Mouse (Mus musculus) limb, embryonic 13.5 days (tissue): ENCODE measurements at regions not wholly inside any gene's neighbourhood (a gene's known extent, or its start where the extent isn't known, plus 50 kb on each side); places are given as distances from the start of the nearest gene placed in this dataset.
"Not testable (repeated sequence)": the region's sequence is repeated elsewhere in the genome, so short reads cannot be mapped to it uniquely, and the experiment has no call there.

Experiments
- ATAC-seq: fragments of 200-750 bp; cut with Nextera tagmentation; 2 replicates; pipeline ENCODE4 v1.8.0; 2017; ENCODE audit warnings: low read depth, moderate number of reproducible peaks, moderate TSS enrichment; ENCODE audit not compliant: low FRiP score
- H3K27ac ChIP-seq: fragments of 300-500 bp; sonication (generic); 2 replicates; pipeline ENCODE4 v1.5.1; 2015; ENCODE audit warnings: inconsistent platforms, mild to moderate bottlenecking, moderate library complexity
- H3K27me3 ChIP-seq: fragments of 300-500 bp; sonication (generic); 2 replicates; pipeline ENCODE4 v1.6.1; 2015; ENCODE audit warnings: mild to moderate bottlenecking, inconsistent platforms
- H3K36me3 ChIP-seq: fragments of 300-500 bp; sonication (generic); 2 replicates; pipeline ENCODE4 v1.6.1; 2015; ENCODE audit warnings: inconsistent platforms, mild to moderate bottlenecking, moderate library complexity
- H3K4me1 ChIP-seq: fragments of 300-500 bp; sonication (generic); 2 replicates; pipeline ENCODE4 v1.6.1; 2015; ENCODE audit warnings: inconsistent platforms
- H3K4me2 ChIP-seq: fragments of 300-500 bp; sonication (generic); replicated peaks from 2 replicates; pipeline ENCODE4 v1.6.1; 2015; ENCODE audit warnings: inconsistent platforms, mild to moderate bottlenecking, moderate library complexity
- H3K4me3 ChIP-seq: fragments of 300-500 bp; sonication (generic); 2 replicates; pipeline ENCODE4 v1.5.1; 2015; ENCODE audit warnings: moderate library complexity, mild to moderate bottlenecking, inconsistent platforms
- H3K9ac ChIP-seq: fragments of 300-500 bp; sonication (generic); 2 replicates; pipeline ENCODE4 v1.6.1; 2015; ENCODE audit warnings: mild to moderate bottlenecking, inconsistent platforms
- H3K9me3 ChIP-seq: fragments of 300-500 bp; sonication (generic); 2 replicates; pipeline ENCODE4 v1.6.1; 2016; ENCODE audit warnings: inconsistent platforms
- WGBS: fragments of 180-500 bp; shearing (Covaris S2); methylation state at CpG from one replicate; pipeline ENCODE4 v1.1.7; 2015; 5-methylcytosine and 5-hydroxymethylcytosine counted together

GRCm38 (mm10) chr17:52351293-52351692, 251.2 kb upstream of the Kcnh8 start:
- Histone ChIP-seq H3K4me3 (no peak overlapping the region), H3K36me3 (no peaks in the 10 kb centered on the region), H3K4me2 (no peak overlapping the region), H3K27me3 (no peaks in the 10 kb centered on the region), H3K9me3 (no peaks in the 10 kb centered on the region), H3K27ac (no peak overlapping the region), H3K9ac (no peak overlapping the region), H3K4me1 (peaks cover 15% of the 10 kb centered on the region)
- WGBS: 81% methylated on average over 8 of the region's 8 CpGs
- no peak for ATAC-seq

DNA sequence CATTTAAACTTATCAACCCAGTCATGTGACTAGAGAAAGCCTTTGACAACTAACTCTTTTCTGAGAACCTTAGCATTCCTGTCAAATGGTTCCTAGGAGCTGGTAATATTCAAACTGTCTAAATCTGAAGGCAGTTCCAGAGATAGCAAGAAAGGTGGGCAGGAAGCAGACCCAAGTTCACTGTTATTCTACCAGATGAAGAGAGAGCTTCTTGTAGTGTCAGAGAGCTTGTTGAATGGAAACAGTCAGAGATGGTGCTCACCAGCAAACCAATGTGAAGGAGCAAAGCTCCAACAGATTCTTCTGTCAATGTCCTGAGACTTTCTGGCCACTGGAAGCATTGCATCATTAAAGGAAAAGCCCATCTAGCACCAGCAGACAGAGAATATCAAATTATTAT, 251.8 kb upstream of the Kcnh8 start:
- Histone ChIP-seq H3K9ac (no peak overlapping the region), H3K4me1 (peaks cover 15% of the 10 kb centered on the region), H3K4me3 (no peak overlapping the region), H3K36me3 (no peaks in the 10 kb centered on the region), H3K27me3 (no peaks in the 10 kb centered on the region), H3K9me3 (no peaks in the 10 kb centered on the region), H3K27ac (no peak overlapping the region), H3K4me2 (no peak overlapping the region)
- ATAC-seq: no peak

DNA sequence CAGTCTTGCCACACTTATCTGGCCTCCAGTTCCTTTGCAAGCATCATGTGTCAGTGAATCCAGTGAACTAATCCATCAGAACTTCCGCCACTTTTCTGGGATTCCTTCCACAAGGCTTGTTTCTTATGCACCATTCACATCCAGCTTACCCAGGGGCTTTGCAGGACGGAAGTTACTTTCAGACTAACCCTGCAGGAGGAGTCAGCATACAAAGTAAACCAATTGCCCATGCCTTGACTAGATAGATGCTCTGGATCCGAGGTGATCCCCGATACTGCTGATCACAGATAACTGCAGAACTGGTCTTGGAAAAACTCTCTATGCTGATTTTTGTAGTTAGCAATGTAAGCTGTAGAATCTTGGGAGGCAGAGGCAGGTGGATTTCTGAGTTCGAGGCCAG, 252.6 kb upstream of the Kcnh8 start:
- Histone ChIP-seq H3K4me2 (no peak overlapping the region), H3K4me1 (peaks cover 15% of the 10 kb centered on the region), H3K36me3 (no peaks in the 10 kb centered on the region), H3K9ac (no peak overlapping the region), H3K4me3 (no peak overlapping the region), H3K27me3 (no peaks in the 10 kb centered on the region), H3K27ac (no peak overlapping the region), H3K9me3 (no peaks in the 10 kb centered on the region)
- ATAC-seq: no peak
- 85% methylated on average over 5 of the region's 5 CpGs for WGBS

DNA sequence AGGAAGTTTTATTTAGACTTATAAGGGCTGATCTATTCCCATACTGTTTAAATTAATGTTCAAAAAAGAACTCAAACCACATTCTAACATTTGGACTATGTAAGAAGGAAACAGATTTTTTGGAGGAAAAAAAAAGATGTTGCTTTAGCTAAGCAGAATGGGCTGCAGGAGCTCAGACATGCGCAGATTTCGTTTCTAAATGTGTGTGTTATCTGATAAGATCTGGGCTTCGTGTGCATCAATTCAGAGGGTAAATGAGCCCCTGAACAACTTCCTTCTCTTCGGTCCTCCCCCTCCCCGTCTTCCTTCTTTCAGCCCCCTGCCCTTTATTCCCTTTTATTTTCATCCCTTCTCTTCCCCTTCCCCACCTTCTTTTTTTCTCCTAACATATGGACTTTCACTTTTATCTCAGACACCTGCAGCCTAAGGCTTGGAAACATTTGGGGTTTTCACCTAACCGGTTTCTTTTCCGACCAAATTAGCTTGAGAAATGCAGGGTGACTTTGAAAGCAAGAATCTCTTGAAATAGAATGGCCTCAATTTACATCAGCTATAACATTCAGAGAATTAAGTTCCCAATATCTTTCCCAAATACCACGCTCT, 253.9 kb upstream of the Kcnh8 start:
- H3K9me3 ChIP-seq: no peaks in the 10 kb centered on the region
- H3K9ac ChIP-seq: no peak overlapping the region
- H3K4me1 ChIP-seq: peaks cover 15% of the 10 kb centered on the region
- ATAC-seq: no peak
- H3K4me2 ChIP-seq: 0 out of 2 replicates have a peak overlapping the region, but pooled peaks have one; percentile 9
- no peak overlapping the region for H3K4me3 ChIP-seq
- 48% methylated on average over 8 of the region's 8 CpGs for WGBS
- H3K27me3 ChIP-seq: no peaks in the 10 kb centered on the region
- no peak overlapping the region for H3K27ac ChIP-seq
- H3K36me3 ChIP-seq: no peaks in the 10 kb centered on the region

DNA sequence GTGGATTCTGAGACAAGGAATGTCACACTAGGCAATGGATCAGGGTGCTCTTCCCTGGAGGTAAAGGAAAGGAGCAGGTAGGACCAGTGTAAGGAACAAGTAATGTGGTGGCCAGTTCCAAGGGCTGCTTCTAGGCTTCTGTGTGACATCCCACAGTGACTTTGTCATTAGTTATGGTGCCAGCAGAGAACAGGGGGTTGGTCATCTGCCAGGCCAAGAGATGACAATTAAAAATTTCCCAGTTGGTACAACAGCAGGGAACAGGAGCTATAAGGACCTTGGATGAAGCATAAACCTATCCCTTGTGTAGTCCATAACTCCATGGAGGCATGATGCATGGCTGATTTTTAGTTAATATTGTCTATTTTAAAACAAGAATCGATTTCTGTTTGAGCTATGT, 281.9 kb upstream of the Kcnh8 start:
- Histone ChIP-seq H3K4me3 (no peak overlapping the region), H3K36me3 (no peaks in the 10 kb centered on the region), H3K27ac (no peak overlapping the region), H3K4me1 (no peaks in the 10 kb centered on the region), H3K4me2 (no peak overlapping the region), H3K27me3 (no peaks in the 10 kb centered on the region), H3K9ac (no peak overlapping the region), H3K9me3 (no peaks in the 10 kb centered on the region; the same call in 1 of the 2 replicates)
- ATAC-seq: no peak
- 78% methylated on average over 1 of the region's 1 CpGs for WGBS

DNA sequence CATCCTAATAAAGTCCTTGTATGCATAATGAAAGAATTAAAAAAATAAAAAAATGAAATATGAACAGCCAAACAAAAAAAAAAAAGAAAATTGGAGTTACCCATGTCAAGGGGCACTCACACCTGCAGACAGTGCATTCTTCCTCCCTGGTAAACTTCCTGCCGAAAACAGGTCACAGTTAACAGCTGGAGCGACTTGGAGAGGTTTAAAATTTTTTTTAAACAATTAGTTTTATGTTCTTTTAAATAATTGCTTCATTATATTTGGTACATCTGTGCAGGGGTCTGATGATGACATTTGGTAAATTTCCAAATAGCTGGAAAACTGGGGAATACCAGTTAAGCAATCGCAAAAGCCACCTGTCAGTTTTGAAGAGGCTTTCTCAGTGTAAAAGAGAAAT, 285.5 kb upstream of the Kcnh8 start:
- no peak for ATAC-seq
- no peak overlapping the region for H3K4me3 ChIP-seq
- H3K9ac ChIP-seq: no peak overlapping the region
- no peak overlapping the region for H3K27ac ChIP-seq
- no peaks in the 10 kb centered on the region for H3K9me3 ChIP-seq
- H3K36me3 ChIP-seq: no peaks in the 10 kb centered on the region
- H3K4me2 ChIP-seq: no peak overlapping the region
- no peaks in the 10 kb centered on the region for H3K27me3 ChIP-seq
- no peaks in the 10 kb centered on the region for H3K4me1 ChIP-seq
- 73% methylated on average over 3 of the region's 3 CpGs for WGBS

- no peak overlapping the region for H3K4me3 ChIP-seq
- H3K36me3 ChIP-seq: no peaks in the 10 kb centered on the region
- no peaks in the 10 kb centered on the region for H3K27me3 ChIP-seq
- H3K4me1 ChIP-seq: no peaks in the 10 kb centered on the region
- no peak overlapping the region for H3K4me2 ChIP-seq
- H3K9me3 ChIP-seq: no peaks in the 10 kb centered on the region
- no peak overlapping the region for H3K27ac ChIP-seq
- no peak for ATAC-seq
- H3K9ac ChIP-seq: no peak overlapping the region
- WGBS: 90% methylated on average over 2 of the region's 2 CpGs
Measured at GRCm38 (mm10) chr17:52315879-52316278, 286.6 kb upstream of the Kcnh8 start.

DNA sequence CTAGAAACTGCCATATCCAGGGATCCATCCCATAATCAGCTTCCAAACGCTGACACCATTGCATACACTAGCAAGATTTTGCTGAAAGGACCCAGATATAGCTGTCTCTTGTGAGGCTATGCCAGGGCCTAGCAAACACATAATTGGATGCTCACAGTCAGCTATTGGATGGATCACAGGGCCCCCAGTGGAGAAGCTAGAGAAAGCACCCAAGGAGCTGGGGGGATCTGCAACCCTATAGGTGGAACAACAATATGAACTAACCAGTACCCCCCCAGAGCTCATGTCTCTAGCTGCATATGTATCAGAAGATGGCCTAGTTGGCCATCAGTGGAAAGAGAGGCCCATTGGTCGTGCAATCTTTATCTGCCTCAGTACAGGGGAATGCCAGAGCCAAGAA, 287.1 kb upstream of the Kcnh8 start:
- H3K36me3 ChIP-seq, H3K4me2 ChIP-seq, H3K9me3 ChIP-seq, H3K4me1 ChIP-seq, ATAC-seq, H3K27me3 ChIP-seq, H3K9ac ChIP-seq, H3K27ac ChIP-seq, H3K4me3 ChIP-seq: not testable (repeated sequence)
- whole genome bisulfite sequencing: 55% methylated on average over 2 of the region's 2 CpGs

DNA sequence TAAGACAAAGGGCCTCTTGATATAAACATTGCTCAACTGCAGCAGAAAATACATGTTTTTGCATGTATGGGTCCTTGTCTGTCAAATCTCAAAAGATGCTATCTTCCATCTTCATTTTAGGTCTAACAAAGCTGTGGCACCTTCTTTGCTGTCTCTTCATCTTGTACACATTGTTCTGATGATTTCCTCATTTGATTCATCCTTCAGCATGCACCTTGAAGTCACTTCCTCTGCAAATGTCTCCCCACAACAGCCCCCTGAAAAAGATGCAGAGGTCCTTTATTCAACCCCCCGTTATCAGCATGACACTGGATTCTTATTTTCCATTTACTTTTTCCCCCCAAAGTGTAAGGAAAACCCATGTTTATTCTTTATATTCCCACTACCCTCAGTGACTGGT, 290.5 kb upstream of the Kcnh8 start:
- Histone ChIP-seq H3K27ac (no peak overlapping the region), H3K36me3 (no peaks in the 10 kb centered on the region), H3K27me3 (no peaks in the 10 kb centered on the region), H3K4me3 (no peak overlapping the region), H3K9me3 (no peaks in the 10 kb centered on the region), H3K4me1 (no peaks in the 10 kb centered on the region), H3K4me2 (no peak overlapping the region), H3K9ac (no peak overlapping the region)
- ATAC-seq: no peak
- WGBS: 91% methylated on average over 1 of the region's 1 CpGs

GRCm38 (mm10) chr17:52308789-52309188, 293.7 kb upstream of the Kcnh8 start:
- Histone ChIP-seq H3K4me3 (no peak overlapping the region), H3K9ac (no peak overlapping the region), H3K36me3 (no peaks in the 10 kb centered on the region), H3K4me2 (no peak overlapping the region), H3K27ac (no peak overlapping the region), H3K4me1 (no peaks in the 10 kb centered on the region), H3K9me3 (no peaks in the 10 kb centered on the region), H3K27me3 (no peaks in the 10 kb centered on the region)
- no peak for ATAC-seq
- 93% methylated on average over 5 of the region's 5 CpGs for WGBS

DNA sequence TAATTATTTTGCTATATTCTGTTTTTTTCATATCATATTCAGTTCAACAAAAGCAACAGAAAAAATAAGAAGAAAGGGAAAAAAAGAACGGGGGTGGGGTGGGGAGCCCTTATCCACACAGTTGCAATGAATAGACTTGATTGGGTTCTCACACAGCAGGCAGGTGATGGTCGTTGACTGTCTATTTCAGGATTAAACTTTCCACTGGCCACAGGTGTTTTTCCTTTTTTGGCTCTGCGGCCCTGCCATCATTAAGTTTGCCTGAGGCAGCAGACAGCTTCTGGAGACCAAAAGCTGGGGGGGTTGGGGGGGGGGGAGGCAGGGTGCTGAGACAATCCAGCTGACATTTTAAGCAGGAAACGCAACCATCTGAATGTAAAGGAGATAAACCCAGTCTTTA, 298.4 kb upstream of the Kcnh8 start:
- Histone ChIP-seq H3K27me3 (no peaks in the 10 kb centered on the region), H3K27ac (no peak overlapping the region), H3K4me3 (no peak overlapping the region), H3K9ac (no peak overlapping the region), H3K4me1 (no peaks in the 10 kb centered on the region), H3K9me3 (no peaks in the 10 kb centered on the region), H3K4me2 (no peak overlapping the region), H3K36me3 (no peaks in the 10 kb centered on the region)
- ATAC-seq: no peak
- 57% methylated on average over 4 of the region's 4 CpGs for WGBS

- no peak overlapping the region for H3K4me3 ChIP-seq
- H3K27ac ChIP-seq: no peak overlapping the region
- H3K9me3 ChIP-seq: no peaks in the 10 kb centered on the region
- H3K36me3 ChIP-seq: no peaks in the 10 kb centered on the region
- H3K9ac ChIP-seq: no peak overlapping the region
- 93% methylated on average over 4 of the region's 4 CpGs for WGBS
- H3K27me3 ChIP-seq: no peaks in the 10 kb centered on the region
- ATAC-seq: no peak
- H3K4me2 ChIP-seq: no peak overlapping the region
- no peaks in the 10 kb centered on the region for H3K4me1 ChIP-seq
Measured at GRCm38 (mm10) chr17:52303320-52303719, 299.2 kb upstream of the Kcnh8 start.

- no peak overlapping the region for H3K9ac ChIP-seq
- H3K27me3 ChIP-seq: no peaks in the 10 kb centered on the region
- H3K36me3 ChIP-seq: no peaks in the 10 kb centered on the region
- H3K9me3 ChIP-seq: no peaks in the 10 kb centered on the region
- no peaks in the 10 kb centered on the region for H3K4me1 ChIP-seq
- no peak overlapping the region for H3K27ac ChIP-seq
- no peak overlapping the region for H3K4me2 ChIP-seq
- 91% methylated on average over 4 of the region's 4 CpGs for WGBS
- H3K4me3 ChIP-seq: no peak overlapping the region
- no peak for ATAC-seq
Measured at GRCm38 (mm10) chr17:52299769-52300168, 302.7 kb upstream of the Kcnh8 start.
